16 mouse cellular contexts compared by ENCODE assay signal in genomic region chr8:91539586-91539985, GRCm38 (mm10).
"Had no signal": no experiment of that assay in that cellular context is flagged by ENCODE, and none has a peak within 500 bp of the region (broad histone marks: within the 10 kb centered on the region; RNA-seq: fewer than 3 reads in every experiment).

No protein-coding gene starts in this region.

- H3K36me3 ChIP-seq: liver, embryonic 15.5 days; midbrain, embryonic 15.5 days; neural tube, embryonic 12.5 days; stomach, embryonic 15.5 days had no signal

- H3K9me3 ChIP-seq: liver, embryonic 15.5 days; megakaryocyte, embryonic 14.5 days; midbrain, embryonic 15.5 days; neural tube, embryonic 12.5 days; stomach, embryonic 15.5 days had no signal

- H3K9ac ChIP-seq: liver, embryonic 15.5 days; lung, embryonic 14.5 days; midbrain, embryonic 15.5 days; neural tube, embryonic 12.5 days; stomach, embryonic 15.5 days had no signal

- H3K27me3 ChIP-seq: liver, embryonic 15.5 days; megakaryocyte, embryonic 14.5 days; midbrain, embryonic 15.5 days; stomach, embryonic 15.5 days had no signal

- H3K27ac ChIP-seq: layer of hippocampus, adult 2 months; liver, embryonic 15.5 days; macrophage; midbrain, embryonic 15.5 days; neural tube, embryonic 12.5 days; stomach, embryonic 15.5 days had no signal

- DNase-seq: kidney, postnatal 25 days; liver; lung, embryonic 14.5 days; lung, postnatal 14 days; right cerebral cortex, postnatal 4 days; thymus, postnatal 36 days had no signal

- H3K4me1 ChIP-seq: stomach, embryonic 15.5 days had no signal

- H3K4me3 ChIP-seq: layer of hippocampus, adult 2 months; liver, embryonic 15.5 days; megakaryocyte, embryonic 14.5 days; midbrain, embryonic 15.5 days; neural tube, embryonic 12.5 days; stomach, embryonic 15.5 days had no signal

- H3K4me2 ChIP-seq: liver, embryonic 15.5 days; lung, embryonic 14.5 days; midbrain, embryonic 11.5 days; midbrain, embryonic 15.5 days; neural tube, embryonic 12.5 days; stomach, embryonic 15.5 days had no signal

- ATAC-seq: inflammation-experienced regulatory T-cells, adult 6 months; intestine, postnatal 0 days; midbrain, embryonic 15.5 days had no signal
